21 mouse cellular contexts compared by ENCODE assay signal in genomic region chr8:26852921-26853320, GRCm38 (mm10).
DNase-seq lines count a peak whose midpoint lies in the region; ATAC-seq and TF ChIP-seq lines count a peak whose summit lies in the region.
"Had no signal": no experiment of that assay in that cellular context is flagged by ENCODE, and none has a peak within 500 bp of the region (broad histone marks: within the 10 kb centered on the region; RNA-seq: fewer than 3 reads in every experiment).

No protein-coding gene starts in this region.

- H3K27ac ChIP-seq in heart, postnatal 0 days (ENCODE audit: low read depth): no peak overlapping the region
- H3K27ac ChIP-seq: forebrain, embryonic 12.5 days; liver, embryonic 15.5 days; macrophage; midbrain, embryonic 10.5 days; neural tube, embryonic 12.5 days had no signal

- WGBS in heart, postnatal 0 days: 39% methylated on average over 8 of the region's 8 CpGs

- no peaks in the 10 kb centered on the region for H3K4me1 ChIP-seq in heart, postnatal 0 days (ENCODE audit: control insufficient read depth, insufficient read depth)
- H3K4me1 ChIP-seq: forebrain, embryonic 12.5 days; liver, embryonic 15.5 days had no signal

- H3K9ac ChIP-seq in heart, postnatal 0 days (replicated peaks; ENCODE audit: low read depth, low read length): no peak overlapping the region
- H3K9ac ChIP-seq: forebrain, embryonic 12.5 days; liver, embryonic 15.5 days; neural tube, embryonic 12.5 days had no signal

- peak; percentile 66 for ATAC-seq in frontal cortex, adult (ENCODE audit: low TSS enrichment)
- no peak for ATAC-seq in heart, postnatal 0 days (ENCODE audit: insufficient read depth, low read depth)
- no peak for ATAC-seq in erythroblast, adult 5-6 weeks (replicated peaks; ENCODE audit: low FRiP score, poor library complexity, severe bottlenecking)
- ATAC-seq: activated CD4-positive, CD25-positive, alpha-beta regulatory T cell, adult 4 months; hindbrain, embryonic 16.5 days; intestine, embryonic 16.5 days had no signal

- H3K4me3 ChIP-seq in heart, postnatal 0 days (ENCODE audit: low read depth, low read length): no peak overlapping the region
- H3K4me3 ChIP-seq: forebrain, embryonic 12.5 days; liver, embryonic 15.5 days; midbrain, embryonic 10.5 days; neural tube, embryonic 12.5 days had no signal

- peak overlapping the region; percentile 32; the same call in 1 of the 2 replicates for H3K4me2 ChIP-seq in heart, postnatal 0 days (ENCODE audit: low read depth, low read length)
- H3K4me2 ChIP-seq: forebrain, embryonic 12.5 days; liver, embryonic 15.5 days; neural tube, embryonic 12.5 days had no signal

- no peaks in the 10 kb centered on the region for H3K9me3 ChIP-seq in heart, postnatal 0 days (replicated peaks; ENCODE audit: control insufficient read depth, low read length)
- H3K9me3 ChIP-seq: forebrain, embryonic 12.5 days; G1E; liver, embryonic 15.5 days; midbrain, embryonic 10.5 days; neural tube, embryonic 12.5 days had no signal

- DNase-seq in frontal cortex, postnatal 25 days (ENCODE audit: low spot score in 2 of 2): no peak
- DNase-seq in heart, postnatal 0 days (ENCODE audit: low spot score): no peak
- DNase-seq in heart, postnatal 10 days: no peak
- DNase-seq in right cerebral cortex, postnatal 10 days (ENCODE audit: low spot score in 2 of 2): peak; percentile 52 to 57
- DNase-seq in right cerebral cortex, postnatal 4 days: no peak
- DNase-seq: adrenal gland, postnatal 10 days; cerebellum, postnatal 10 days; gastrocnemius, postnatal 25 days; right cerebral cortex, adult 18-20 months; thymus, postnatal 25 days had no signal

- H3K27me3 ChIP-seq in heart, postnatal 0 days (ENCODE audit: control insufficient read depth, insufficient read depth, low read length): no peaks in the 10 kb centered on the region
- H3K27me3 ChIP-seq: forebrain, embryonic 12.5 days; liver, embryonic 15.5 days; neural tube, embryonic 12.5 days had no signal

- intact Hi-C loops in heart, postnatal 10 days (cut with DNase I): loop anchor here (5.0 kb wide), 1 partner anchor 124 kb away; the partner anchor contains the start of gene Zfp703

- H3K36me3 ChIP-seq in heart, postnatal 0 days (replicated peaks; ENCODE audit: control insufficient read depth, insufficient read depth, low read length): no peaks in the 10 kb centered on the region
- H3K36me3 ChIP-seq: forebrain, embryonic 12.5 days; G1E; liver, embryonic 15.5 days; midbrain, embryonic 10.5 days; neural tube, embryonic 12.5 days had no signal

- no peak for TF ChIP-seq EP300 in heart, postnatal 0 days (IDR thresholded peaks at IDR 0.05; ENCODE audit: low read depth)

- TF ChIP-seq CTCF in heart, postnatal 0 days (IDR thresholded peaks at IDR 0.05; ENCODE audit: low read depth): no peak

Comparison
In these comparisons a context has a peak if more than half of its experiments do, and no peak if none do; other contexts are left out.
1. DNase-seq: peak in right cerebral cortex, postnatal 10 days (2 of 2); none in frontal cortex, postnatal 25 days (0 of 2), heart, postnatal 0 days (single experiment), heart, postnatal 10 days (0 of 2) and right cerebral cortex, postnatal 4 days (single experiment).